Comparison of ENCODE assay signal across 8 mouse cellular contexts in the genomic region with DNA sequence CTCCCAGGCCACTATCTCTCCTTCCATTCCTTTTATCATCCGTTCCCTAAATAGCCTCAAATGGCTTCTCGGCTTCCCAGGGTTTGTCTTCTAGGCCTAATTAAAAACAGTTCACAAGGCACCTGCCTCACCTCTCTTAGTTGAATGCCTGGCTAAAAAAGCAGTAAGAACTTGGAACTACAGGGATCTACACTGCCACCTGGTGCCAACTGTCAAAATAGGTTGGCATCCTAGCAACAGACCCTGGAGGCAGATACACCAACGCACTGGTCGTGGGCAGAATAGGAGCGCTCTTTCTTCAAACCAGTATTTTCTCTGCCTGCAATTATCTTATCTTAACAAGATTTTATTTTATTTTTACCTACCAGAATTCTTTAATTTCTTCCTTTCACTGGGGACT. TPM values are rescaled to one million over a fixed set of nuclear protein-coding genes. Genes with fewer than 3 reads are reported as not detected.
DNase-seq lines count a peak whose midpoint lies in the region; ATAC-seq and TF ChIP-seq lines count a peak whose summit lies in the region.

No protein-coding gene starts in this region.

- in situ Hi-C loops in Patski (cut with MboI; ENCODE audit: low pct_unique_long_range_greater_than_20kb), result loop anchor here (5.0 kb wide), 2 partner anchors 44 to 124 kb away; no protein-coding TSS in a partner anchor

- peak; percentile 30 to 66 for DNase-seq in heart, adult 18-20 months
- DNase-seq in heart, adult 8-10 months (ENCODE audit: low spot score), result no peak
- DNase-seq in Patski (ENCODE audit: low read depth, low spot score), result no peak
- DNase-seq in heart, postnatal 4 days, result peak; percentile 64
- DNase-seq in left cerebral cortex, adult 18-20 months (ENCODE audit: low spot score in 2 of 2), result peak; percentile 81 to 86
- DNase-seq in right cerebral cortex, postnatal 4 days, result peak; percentile 79

- no peaks in the 10 kb centered on the region for H3K27me3 ChIP-seq in Patski

- H3K27ac ChIP-seq in cortical plate, adult 2 months (ENCODE audit: insufficient read depth, low read length), result no peak overlapping the region

- TF ChIP-seq POLR2A in cortical plate, adult 2 months (IDR thresholded peaks at IDR 0.05; ENCODE audit: extremely low read depth, insufficient read depth, low read length), result no peak

- POLR2A ChIA-PET in Patski (lab: Charles Lee), result no interaction called here

- H3K4me1 ChIP-seq in cortical plate, adult 2 months (ENCODE audit: control insufficient read depth, insufficient read depth, low read length), result peaks cover 1% of the 10 kb centered on the region; the same call in 1 of the 2 replicates

- CTCF ChIA-PET in Patski (lab: Charles Lee), result interaction anchor here (1.5 to 3.2 kb wide), 2 partner anchors 11 to 118 kb away, joined by 3 to 13 read pairs; no protein-coding TSS in a partner anchor

- no peak overlapping the region for H3K4me3 ChIP-seq in cortical plate, adult 2 months (ENCODE audit: insufficient read depth, low read length)

- peak; percentile 58 for ATAC-seq in Patski
- peak; percentile 86 for ATAC-seq in megakaryocyte-erythroid progenitor cell, adult 5-6 weeks (replicated peaks; ENCODE audit: low FRiP score, low TSS enrichment, poor library complexity, severe bottlenecking)

- TF ChIP-seq CTCF in Patski (IDR thresholded peaks at IDR 0.05), result peak; percentile 83
- TF ChIP-seq CTCF in cortical plate, adult 2 months (IDR thresholded peaks at IDR 0.05; ENCODE audit: extremely low read depth, insufficient read depth, low read length), result peak; percentile 66

RNA-seq across cellular contexts. Expression of a gene that starts 15.2 kb away (rescaled TPM):
- 1 to 10 TPM; 2.7 to 3.5 TPM for total RNA-seq in heart, adult 18-20 months (2021)
- total RNA-seq in heart, adult 8-10 months (2022), result 1 to 10 TPM; 2.3 to 2.9 (median 2.4) TPM
- 0.19 TPM for polyA plus RNA-seq in Patski (2021)
- polyA plus RNA-seq in cortical plate, adult 2 months (2012; rRNA removed), result 100 and 101 TPM in 2 replicates
- total RNA-seq in heart, postnatal 4 days (2021), result 1 to 10 TPM; 2.0 to 3.3 TPM
- total RNA-seq in left cerebral cortex, adult 18-20 months (2021), result 100 to 1,000 TPM; 120 to 139 TPM
- 13.3 and 18.9 TPM in 2 replicates for total RNA-seq in megakaryocyte-erythroid progenitor cell, adult 5-6 weeks (2014; fragmentation: Nextera tagmentation)
- total RNA-seq in megakaryocyte-erythroid progenitor cell, adult 5-6 weeks (2017), result 21.5 and 26.2 TPM in 2 replicates

RNA-seq across cellular contexts. Expression of a gene that starts 33.4 kb away (rescaled TPM):
- total RNA-seq in heart, adult 18-20 months (2021), result 10 to 100 TPM; 31.7 to 33.5 TPM
- total RNA-seq in heart, adult 8-10 months (2022), result 10 to 100 TPM; 26.3 to 31.5 (median 29.1) TPM
- polyA plus RNA-seq in Patski (2021), result 19.6 TPM
- 12.7 and 13.1 TPM in 2 replicates for polyA plus RNA-seq in cortical plate, adult 2 months (2012; rRNA removed)
- total RNA-seq in heart, postnatal 4 days (2021), result 10 to 100 TPM; 24.6 to 25.3 TPM
- total RNA-seq in left cerebral cortex, adult 18-20 months (2021), result 10 to 100 TPM; 26.7 to 29.4 TPM
- total RNA-seq in megakaryocyte-erythroid progenitor cell, adult 5-6 weeks (2014; fragmentation: Nextera tagmentation), result 10.4 and 18.1 TPM in 2 replicates
- total RNA-seq in megakaryocyte-erythroid progenitor cell, adult 5-6 weeks (2017), result 4.3 and 11.3 TPM in 2 replicates

Comparison
In these comparisons a context has a peak if more than half of its experiments do, and no peak if none do; other contexts are left out.
1. DNase-seq: peak in heart, adult 18-20 months (2 of 2), heart, postnatal 4 days (single experiment), left cerebral cortex, adult 18-20 months (2 of 2) and right cerebral cortex, postnatal 4 days (single experiment); none in heart, adult 8-10 months (single experiment) and Patski (single experiment).
2. RNA of a gene that starts 15.2 kb away (total RNA-seq): 120 to 139 TPM in left cerebral cortex, adult 18-20 months; 13.3 to 26.2 TPM in megakaryocyte-erythroid progenitor cell, adult 5-6 weeks, 2.7 to 3.5 TPM in heart, adult 18-20 months, 2.0 to 3.3 TPM in heart, postnatal 4 days and 2.3 to 2.9 TPM in heart, adult 8-10 months; every median in the first group is over 4 times any median in the second.